Mouse (Mus musculus) gastrocnemius, postnatal 25 days (tissue): ENCODE data around the gene Syn2. TPM values are rescaled to one million over a fixed set of nuclear protein-coding genes. Genes with fewer than 3 reads are reported as not detected.

Source experiments
- DNase-seq: peaks from one replicate; pipeline ENCODE4 v3.0.0; 2022
- total RNA-seq, 2 experiments: library from RNA; stranded (reverse); gene quantifications; 1 replicate in 1 of 2; 2 replicates in 1 of 2; pipeline ENCODE4 v1.2.3; 2021

The Syn2 gene
- total RNA-seq, 2 experiments from 2014 or later = 1.8 to 2.7 TPM

DNA sequence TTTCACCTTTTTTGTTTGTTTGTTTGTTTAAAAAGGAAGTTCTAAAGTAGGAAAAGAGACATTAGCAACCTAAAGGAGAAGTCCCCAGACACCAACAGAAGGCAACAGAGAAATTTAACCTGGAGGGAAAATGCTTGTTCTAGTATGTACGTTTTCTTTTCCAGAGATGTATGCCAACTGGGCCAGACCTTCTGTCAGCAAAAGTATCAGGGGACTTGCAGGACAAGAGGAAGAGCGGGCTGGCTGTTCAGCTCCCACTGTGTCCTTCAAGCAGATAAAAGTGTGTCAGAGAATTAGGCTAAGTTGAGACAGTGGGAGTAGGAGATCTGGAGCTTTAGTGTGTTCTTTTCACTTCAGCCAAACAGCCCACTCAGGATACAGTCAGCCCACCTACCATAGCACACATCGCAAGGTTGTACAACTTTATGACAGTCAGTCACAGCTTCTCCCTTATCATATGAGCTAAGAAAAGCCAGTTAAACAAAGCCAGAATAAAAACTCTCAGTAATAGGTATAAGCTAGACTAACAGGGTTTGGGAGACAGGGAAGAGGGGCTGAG is 110.9 kb downstream of the Syn2 start:
- DNase-seq = no peak

GRCm38 (mm10) chr6:115251531-115251985 is 116.9 kb downstream of the Syn2 start:
- DNase-seq = peak; percentile 67

- DNase-seq = no peak
Measured at GRCm38 (mm10) chr6:115252099-115252873, 117.6 kb downstream of the Syn2 start, which contains the start of gene Timp4. TSS of gene Timp4 (minus strand) at chr6:115252205.

GRCm38 (mm10) chr6:115255171-115255570 is 120.5 kb downstream of the Syn2 start:
- DNase-seq = no peak

DNA sequence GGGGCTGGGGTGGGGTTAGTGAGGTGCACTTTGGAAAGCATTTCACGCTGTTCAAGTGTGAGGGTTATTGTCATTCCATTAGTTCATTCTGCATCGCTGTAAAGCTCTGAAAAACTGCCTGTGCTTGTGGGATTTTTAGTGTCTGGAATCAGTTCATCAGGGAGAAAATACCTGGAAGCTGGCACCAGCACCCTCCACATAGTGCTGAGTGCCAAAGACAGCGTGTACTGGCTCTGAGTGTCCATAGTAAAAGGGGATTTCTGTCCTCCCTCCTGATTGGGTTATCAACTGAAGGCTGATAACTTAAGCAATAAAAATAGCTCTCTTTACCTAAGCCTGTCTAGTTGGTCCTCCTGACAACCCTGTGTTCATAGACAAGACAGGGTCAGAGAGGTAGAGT is 125.8 kb downstream of the Syn2 start:
- DNase-seq = no peak

DNA sequence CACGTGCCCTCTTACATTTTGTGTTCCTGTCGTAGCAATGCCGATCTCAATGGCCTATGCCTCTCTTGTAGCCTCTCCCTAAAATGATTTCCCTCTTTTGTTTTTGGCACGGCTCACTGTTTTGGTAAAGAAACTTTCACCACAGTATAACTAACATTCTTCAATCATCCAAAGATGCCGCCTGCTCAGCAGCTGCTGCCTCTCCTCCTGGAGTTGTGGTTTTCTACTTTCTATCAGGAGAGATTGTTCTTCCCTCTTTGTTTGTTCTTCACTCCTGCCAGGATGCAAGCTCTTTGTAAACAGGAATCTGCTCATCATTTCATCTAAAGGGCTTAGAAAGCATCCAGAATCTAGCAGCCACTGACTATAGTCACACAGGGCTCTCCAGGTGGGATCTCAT is 132.1 kb downstream of the Syn2 start:
- DNase-seq = no peak

DNA sequence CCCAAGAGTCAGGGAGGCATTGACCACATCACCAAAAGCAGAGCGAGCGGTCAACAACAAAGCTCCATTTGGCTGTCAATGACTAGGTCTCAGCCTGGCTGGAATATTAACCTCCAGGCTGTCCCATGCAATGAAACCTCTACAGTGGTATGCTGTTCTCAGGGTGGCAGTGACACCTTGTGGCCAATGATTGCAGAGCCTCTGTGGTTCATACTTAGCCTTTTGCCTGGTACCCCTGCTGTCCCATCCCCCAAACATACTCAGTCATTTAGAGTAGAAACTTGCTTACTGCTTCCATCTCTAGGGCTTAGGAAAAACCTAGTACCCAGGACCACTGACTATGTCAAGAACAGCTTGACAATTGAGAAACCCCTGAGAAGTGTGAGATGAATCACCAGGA is 133.2 kb downstream of the Syn2 start:
- peak; percentile 60 for DNase-seq

GRCm38 (mm10) chr6:115268551-115269385 is 134.1 kb downstream of the Syn2 start:
- no peak for DNase-seq

DNA sequence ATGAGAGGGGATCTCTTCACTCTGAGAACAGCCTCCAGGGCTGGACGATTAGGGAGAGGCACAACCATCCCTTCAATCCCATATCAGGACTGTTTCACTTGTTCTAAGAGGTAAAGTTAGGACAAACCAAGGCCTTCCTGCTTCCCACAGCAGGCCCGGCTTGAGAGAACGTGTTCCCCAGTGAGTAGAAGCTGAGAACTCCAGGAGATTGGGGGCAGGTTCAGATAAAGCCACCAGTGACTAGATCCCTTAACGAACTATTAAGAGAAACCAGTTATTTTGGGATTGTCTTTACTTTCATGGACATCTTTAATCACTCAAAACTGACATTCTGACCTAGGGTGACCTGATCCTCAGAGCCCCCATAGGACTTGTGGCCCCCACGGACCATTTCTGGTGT is 134.9 kb downstream of the Syn2 start:
- DNase-seq = no peak

DNA sequence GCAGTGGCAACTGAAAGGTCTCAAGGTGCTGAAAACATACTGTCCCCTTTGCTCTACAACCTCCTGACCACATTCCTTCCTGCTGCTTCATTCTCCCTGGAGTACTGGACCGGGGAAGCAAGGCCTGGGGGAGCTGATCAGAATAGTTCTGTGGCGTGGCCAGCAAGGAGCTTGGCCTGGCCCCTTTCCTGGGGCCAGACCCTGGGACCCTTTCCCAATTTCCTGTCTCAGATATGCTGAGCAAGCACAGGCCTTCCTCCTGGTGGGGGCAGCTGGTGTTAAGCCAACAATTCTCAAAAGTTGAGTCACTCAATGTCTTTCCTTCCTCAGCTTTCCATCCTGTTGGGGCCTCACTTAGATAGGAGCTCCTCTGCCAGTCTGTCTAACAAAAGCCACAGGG is 135.4 kb downstream of the Syn2 start:
- no peak for DNase-seq

- DNase-seq = no peak
Measured at GRCm38 (mm10) chr6:115271326-115271725, 136.6 kb downstream of the Syn2 start.

DNA sequence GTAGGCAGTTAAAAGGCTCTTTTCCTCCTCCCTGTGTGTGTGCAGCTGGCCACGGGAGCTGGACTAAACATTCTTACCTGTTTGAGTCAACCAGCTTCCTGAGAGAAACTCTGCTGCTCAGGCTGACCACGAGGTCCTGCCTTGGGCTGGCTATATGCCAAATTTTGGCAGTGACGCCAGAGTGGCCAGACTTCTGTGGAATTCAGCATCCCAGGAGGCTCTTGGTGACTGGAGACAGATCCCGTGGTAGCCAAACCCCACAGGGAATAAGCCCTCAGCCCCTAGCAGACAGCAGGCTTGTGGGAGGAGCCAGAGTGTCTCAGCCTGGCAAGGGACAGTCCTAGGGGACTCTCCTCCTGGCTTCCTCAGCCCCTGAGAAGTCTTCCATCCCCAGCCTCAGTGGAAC is 137.2 kb downstream of the Syn2 start:
- DNase-seq = peak; percentile 41

DNA sequence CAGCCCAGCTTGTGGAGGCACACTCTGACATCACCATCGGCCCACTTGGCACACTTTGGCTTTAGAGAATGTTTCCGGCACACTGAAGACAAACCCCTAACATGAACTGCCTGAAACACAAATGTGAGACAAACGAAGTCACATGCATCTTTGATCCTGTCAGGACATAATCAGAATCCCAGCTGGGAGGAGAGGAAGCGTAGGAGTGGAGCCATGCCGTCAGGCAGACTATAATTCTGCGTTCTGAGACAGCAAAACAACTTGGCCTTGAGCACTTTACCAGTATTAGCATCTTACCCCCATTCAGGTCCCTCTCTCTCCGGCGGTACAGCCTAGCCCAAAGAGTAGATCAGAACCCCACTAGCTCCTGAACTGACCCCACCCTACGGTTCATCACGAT is 138.6 kb downstream of the Syn2 start:
- DNase-seq = no peak

DNA sequence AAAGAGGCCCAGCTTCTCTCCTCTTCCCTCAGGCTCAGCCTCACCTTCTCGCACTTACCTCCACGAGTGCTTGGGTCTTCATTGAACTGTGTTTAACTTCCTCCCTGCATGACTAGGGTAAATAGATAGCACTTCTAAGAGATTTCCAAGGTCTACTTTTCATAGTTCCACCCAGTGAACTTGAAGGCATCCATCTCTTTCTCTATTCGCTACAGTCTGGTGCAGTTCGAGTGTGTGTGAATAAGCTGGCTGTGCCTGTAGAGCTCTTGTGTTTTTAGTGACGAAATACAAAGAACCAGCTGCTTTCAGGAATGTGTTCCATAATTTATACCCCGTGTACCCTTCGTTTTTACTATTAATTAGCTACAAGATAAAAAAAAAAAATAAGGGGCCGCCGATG is 140.0 kb downstream of the Syn2 start:
- no peak for DNase-seq

GRCm38 (mm10) chr6:115275116-115275815 is 140.6 kb downstream of the Syn2 start:
- DNase-seq = no peak

- DNase-seq = no peak
Measured at GRCm38 (mm10) chr6:115278086-115278485, 143.4 kb downstream of the Syn2 start.

GRCm38 (mm10) chr6:115279639-115280038 is 144.9 kb downstream of the Syn2 start:
- no peak for DNase-seq

GRCm38 (mm10) chr6:115284153-115284552 is 149.5 kb downstream of the Syn2 start:
- DNase-seq = no peak

GRCm38 (mm10) chr6:115286441-115286840 is 151.7 kb downstream of the Syn2 start:
- no peak for DNase-seq

GRCm38 (mm10) chr6:115288223-115288622 is 153.5 kb downstream of the Syn2 start:
- no peak for DNase-seq

DNA sequence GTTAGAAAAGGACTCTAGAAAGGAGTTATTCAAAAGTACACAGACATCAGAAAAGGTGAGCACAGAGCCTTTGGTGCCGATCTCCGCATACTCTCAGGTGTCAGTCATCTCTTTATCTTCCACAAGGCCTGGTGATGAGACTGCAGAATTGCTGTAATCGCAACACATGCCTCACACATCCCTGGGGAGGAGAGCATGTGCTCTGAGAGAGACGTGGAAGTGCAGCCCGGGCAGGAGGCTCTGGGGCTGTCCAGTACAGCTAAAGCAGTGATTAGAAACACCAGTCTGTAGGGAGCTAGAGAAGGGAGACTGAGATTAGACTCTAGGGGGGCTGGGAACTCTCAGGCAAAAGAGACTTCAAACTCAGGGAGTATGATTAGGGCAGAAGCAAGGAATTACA is 155.9 kb downstream of the Syn2 start:
- no peak for DNase-seq

DNA sequence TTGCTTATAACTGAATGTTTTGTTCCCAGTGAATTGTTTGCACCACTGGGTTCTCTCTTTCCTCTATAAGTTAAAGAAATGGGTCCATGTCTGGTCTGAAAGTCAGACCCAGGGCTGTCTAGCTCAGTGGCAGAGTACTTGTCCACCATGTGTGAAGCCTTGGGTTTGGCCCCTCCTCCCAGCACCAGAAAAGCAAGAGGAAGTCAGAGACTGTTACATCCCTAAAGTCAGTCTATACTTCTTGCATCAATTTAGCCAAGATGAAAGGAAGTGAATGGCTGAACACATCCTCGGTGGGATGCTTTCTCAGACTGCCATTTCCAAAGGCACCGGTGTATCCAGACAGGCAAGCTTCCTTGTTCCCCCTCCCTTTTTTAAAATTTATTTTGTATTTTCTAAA is 156.4 kb downstream of the Syn2 start:
- no peak for DNase-seq
